8 mouse cellular contexts compared by ENCODE assay signal in genomic region chr7:131370648-131371469, GRCm38 (mm10). TPM values are rescaled to one million over a fixed set of nuclear protein-coding genes. Genes with fewer than 3 reads are reported as not detected.
DNase-seq lines count a peak whose midpoint lies in the region; ATAC-seq lines count a peak whose summit lies in the region.

Pstk (plus strand) TSS chr7:131371141.

- peak; percentile 96 to 97 for ATAC-seq in hematopoietic stem cell, adult 5-6 weeks (replicated peaks in 1 of 2; ENCODE audit: insufficient read depth in 1 of 2, low FRiP score in 2 of 2, low TSS enrichment in 1 of 2, low read depth in 1 of 2, poor library complexity in 2 of 2, severe bottlenecking in 2 of 2)
- ATAC-seq in lung, embryonic 16.5 days (ENCODE audit: low read depth) = peak; percentile 98

- H3K9ac ChIP-seq in lung, embryonic 16.5 days (ENCODE audit: low read length) = peak within 1 kb of the TSS; percentile 92

- 4% methylated on average over 47 of the region's 47 CpGs for WGBS in lung, embryonic 16.5 days

- H3K36me3 ChIP-seq in lung, embryonic 16.5 days (ENCODE audit: control insufficient read depth, insufficient read depth, low read length) = no peaks in the 10 kb centered on the region

- H3K4me2 ChIP-seq in lung, embryonic 16.5 days (ENCODE audit: low read depth, low read length) = peak within 1 kb of the TSS; percentile 71

- H3K4me1 ChIP-seq in lung, embryonic 16.5 days (replicated peaks; ENCODE audit: control insufficient read depth, insufficient read depth, low read length) = peaks cover 3% of the 10 kb centered on the region; the same call in 1 of the 2 replicates

- H3K27ac ChIP-seq in lung, embryonic 16.5 days (ENCODE audit: low read length) = peak within 1 kb of the TSS; percentile 99

- H3K4me3 ChIP-seq in lung, embryonic 16.5 days (ENCODE audit: low read length) = peak within 1 kb of the TSS; percentile 78

- no peaks in the 10 kb centered on the region for H3K27me3 ChIP-seq in lung, embryonic 16.5 days (ENCODE audit: control insufficient read depth, insufficient read depth, low read depth, low read length)

- peak; percentile 77 for DNase-seq in MEL-GATA-1-ER (ENCODE audit: extremely low read depth, low read depth)
- DNase-seq in cerebellum, adult 8-10 months = peak; percentile 91
- peak; percentile 94 for DNase-seq in forelimb bud, embryonic 11.5 days (ENCODE audit: low read depth, low spot score)
- DNase-seq in layer of hippocampus, adult 9-10 months (ENCODE audit: low spot score) = peak; percentile 83
- DNase-seq in ovary, postnatal 10 days (ENCODE audit: low spot score) = peak; percentile 88
- DNase-seq in thymus, postnatal 10 days (ENCODE audit: low spot score in 2 of 2) = peak; percentile 58 to 81

- no peaks in the 10 kb centered on the region for H3K9me3 ChIP-seq in lung, embryonic 16.5 days (ENCODE audit: control insufficient read depth, low read length)

RNA-seq across cellular contexts. Expression of gene Pstk, which starts in this region (rescaled TPM):
- 15.2 and 32.3 TPM in 2 replicates for total RNA-seq in hematopoietic stem cell, adult 5-6 weeks (2017)
- polyA plus RNA-seq in lung, embryonic 16.5 days (2015; fragmentation: Nextera tagmentation; extraction: Ambion mirVana) = 57.8 and 61.4 TPM in 2 replicates

Comparison
In these comparisons a context has a peak if more than half of its experiments do, and no peak if none do; other contexts are left out.
1. Peak in every context shown above with its lines: DNase-seq, ATAC-seq, H3K4me3 ChIP-seq and H3K27ac ChIP-seq.